Comparison of ENCODE assay signal across 10 mouse cellular contexts in the genomic region with DNA sequence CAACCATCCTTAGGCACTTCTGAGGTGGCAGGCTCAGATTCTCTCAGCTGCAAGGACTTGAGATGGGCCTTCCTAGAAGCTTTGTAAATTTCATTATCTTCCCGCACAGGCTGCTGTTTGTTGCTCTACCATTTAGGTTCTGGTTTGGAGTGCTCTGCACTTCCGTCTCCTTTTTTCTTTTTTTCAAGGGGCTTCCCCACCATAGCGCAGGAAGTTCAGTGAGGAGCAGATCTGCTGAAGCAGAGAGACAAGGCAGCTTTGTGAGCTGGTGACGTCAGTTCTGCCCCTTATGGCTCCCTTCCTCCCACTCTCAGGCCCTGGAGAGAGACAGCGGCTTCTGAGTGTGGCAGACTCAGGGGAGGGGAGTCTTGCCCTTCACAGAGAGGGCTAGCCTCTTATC. TPM values are rescaled to one million over a fixed set of nuclear protein-coding genes. Genes with fewer than 3 reads are reported as not detected.
DNase-seq lines count a peak whose midpoint lies in the region; ATAC-seq and TF ChIP-seq lines count a peak whose summit lies in the region.
"Had no signal": no experiment of that assay in that cellular context is flagged by ENCODE, and none has a peak within 500 bp of the region (broad histone marks: within the 10 kb centered on the region; RNA-seq: fewer than 3 reads in every experiment).

No protein-coding gene starts in this region.

- no peak for ATAC-seq in liver, embryonic 12.5 days
- no peak for ATAC-seq in liver, postnatal 0 days

- H3K36me3 ChIP-seq in liver, embryonic 12.5 days = no peaks in the 10 kb centered on the region
- H3K36me3 ChIP-seq in liver, postnatal 0 days (replicated peaks; ENCODE audit: insufficient read depth, low read length) = no peaks in the 10 kb centered on the region

- H3K9ac ChIP-seq in liver, embryonic 12.5 days = no peak overlapping the region
- no peak overlapping the region for H3K9ac ChIP-seq in liver, postnatal 0 days (replicated peaks)

- intact Hi-C loops in heart, postnatal 25 days (cut with DNase I) = no loop called here

- H3K4me3 ChIP-seq in liver, embryonic 12.5 days = no peak overlapping the region
- no peak overlapping the region for H3K4me3 ChIP-seq in liver, postnatal 0 days (ENCODE audit: low read depth, low read length)

- no peak for TF ChIP-seq EP300 in liver, postnatal 0 days (IDR thresholded peaks at IDR 0.05; ENCODE audit: low read depth)

- peak; percentile 53 for DNase-seq in kidney, postnatal 10 days
- no peak for DNase-seq in kidney, adult 9 months
- DNase-seq in MEL-GATA-1-ER (ENCODE audit: extremely low read depth, low read depth) = peak; percentile 53
- DNase-seq in heart, postnatal 25 days (ENCODE audit: low spot score) = peak; percentile 11
- DNase-seq in spleen, postnatal 36 days (ENCODE audit: low spot score in 2 of 2) = peak; percentile 86 to 87
- no peak for DNase-seq in c-Kit-positive CD71-positive TER-119-positive erythroid progenitor cells, embryonic 14.5 days (ENCODE audit: low spot score)
- no peak for DNase-seq in liver, postnatal 0 days
- DNase-seq: cerebellum, adult 18-20 months; kidney, postnatal 25 days had no signal

- peaks cover 56% of the 10 kb centered on the region for H3K27me3 ChIP-seq in liver, embryonic 12.5 days (replicated peaks)
- H3K27me3 ChIP-seq in liver, postnatal 0 days (ENCODE audit: insufficient read depth, low read length) = peaks cover 33% of the 10 kb centered on the region

- H3K4me2 ChIP-seq in liver, embryonic 12.5 days = no peak overlapping the region
- no peak overlapping the region for H3K4me2 ChIP-seq in liver, postnatal 0 days (ENCODE audit: low read depth, low read length)

- H3K27ac ChIP-seq in liver, embryonic 12.5 days = no peak overlapping the region
- no peak overlapping the region for H3K27ac ChIP-seq in liver, postnatal 0 days (ENCODE audit: low read depth)

- no peak for TF ChIP-seq CTCF in liver, postnatal 0 days (IDR thresholded peaks at IDR 0.05; ENCODE audit: low read depth)

- H3K9me3 ChIP-seq in liver, embryonic 12.5 days (replicated peaks) = no peaks in the 10 kb centered on the region
- H3K9me3 ChIP-seq in liver, postnatal 0 days (ENCODE audit: low read length) = no peaks in the 10 kb centered on the region

- WGBS in liver, embryonic 12.5 days (ENCODE audit: insufficient replicate concordance) = 16% methylated on average over 5 of the region's 5 CpGs
- 24% methylated on average over 5 of the region's 5 CpGs for WGBS in liver, postnatal 0 days (ENCODE audit: insufficient replicate concordance)

- H3K4me1 ChIP-seq in liver, embryonic 12.5 days = peaks cover 62% of the 10 kb centered on the region
- H3K4me1 ChIP-seq in liver, postnatal 0 days (ENCODE audit: insufficient read depth) = peaks cover 22% of the 10 kb centered on the region

RNA-seq across cellular contexts. Expression of gene Galnt6, which starts 3.4 kb away (rescaled TPM):
- 1 to 10 TPM in 1 of 2 experiments, under 1 TPM in 1; 0.99 to 1.2 TPM for total RNA-seq in heart, postnatal 25 days (2021)
- polyA plus RNA-seq in liver, embryonic 12.5 days (2016; fragmentation: Nextera tagmentation; extraction: Ambion mirVana) = 0.96 and 1.3 TPM in 2 replicates
- polyA plus RNA-seq in liver, postnatal 0 days (2015; fragmentation: Nextera tagmentation; extraction: Ambion mirVana) = 1.3 and 1.6 TPM in 2 replicates

RNA-seq across cellular contexts. Expression of gene Slc4a8, which starts 29.0 kb away (rescaled TPM):
- 1 to 10 TPM; 3.0 to 3.9 TPM for total RNA-seq in heart, postnatal 25 days (2021)
- 0.47 and 0.70 TPM in 2 replicates for polyA plus RNA-seq in liver, embryonic 12.5 days (2016; fragmentation: Nextera tagmentation; extraction: Ambion mirVana)
- polyA plus RNA-seq in liver, postnatal 0 days (2015; fragmentation: Nextera tagmentation; extraction: Ambion mirVana) = 1.0 and 1.1 TPM in 2 replicates

RNA-seq across cellular contexts. Expression of gene Cela1, which starts 44.9 kb away (rescaled TPM):
- under 1 TPM; 0.42 to 0.52 TPM for total RNA-seq in heart, postnatal 25 days (2021)
- 8.7 and 11.0 TPM in 2 replicates for polyA plus RNA-seq in liver, embryonic 12.5 days (2016; fragmentation: Nextera tagmentation; extraction: Ambion mirVana)
- polyA plus RNA-seq in liver, postnatal 0 days (2015; fragmentation: Nextera tagmentation; extraction: Ambion mirVana) = 29.5 and 31.5 TPM in 2 replicates

Comparison
In these comparisons a context has a peak if more than half of its experiments do, and no peak if none do; other contexts are left out.
1. DNase-seq: peak in kidney, postnatal 10 days (single experiment), MEL-GATA-1-ER (single experiment), heart, postnatal 25 days (single experiment) and spleen, postnatal 36 days (2 of 2); none in kidney, adult 9 months (single experiment), c-Kit-positive CD71-positive TER-119-positive erythroid progenitor cells, embryonic 14.5 days (single experiment) and liver, postnatal 0 days (single experiment).